ENCODE assay signal across 9 mouse cellular contexts in genomic region chr8:13411597-13411996, GRCm38 (mm10). TPM values are rescaled to one million over a fixed set of nuclear protein-coding genes. Genes with fewer than 3 reads are reported as not detected.
DNase-seq lines count a peak whose midpoint lies in the region; ATAC-seq and TF ChIP-seq lines count a peak whose summit lies in the region.
"Had no signal": no experiment of that assay in that cellular context is flagged by ENCODE, and none has a peak within 500 bp of the region (broad histone marks: within the 10 kb centered on the region; RNA-seq: fewer than 3 reads in every experiment).

No protein-coding gene starts in this region.

- H3K9me3 ChIP-seq in midbrain, embryonic 10.5 days (replicated peaks), result no peaks in the 10 kb centered on the region
- no peaks in the 10 kb centered on the region for H3K9me3 ChIP-seq in midbrain, embryonic 15.5 days
- H3K9me3 ChIP-seq in neural tube, embryonic 11.5 days (ENCODE audit: control insufficient read depth, low read length), result no peaks in the 10 kb centered on the region

- no peak overlapping the region for H3K4me2 ChIP-seq in midbrain, embryonic 15.5 days
- no peak overlapping the region for H3K4me2 ChIP-seq in neural tube, embryonic 11.5 days (ENCODE audit: low read depth)

- peak; percentile 72; the same call in 1 of the 2 replicates for TF ChIP-seq CTCF in embryonic fibroblast, embryonic 13.5 days (IDR thresholded peaks at IDR 0.05; ENCODE audit: borderline replicate concordance, insufficient read depth, low read length)
- peak; percentile 40; the same call in 1 of the 2 replicates for TF ChIP-seq CTCF in thymus, adult 2 months (IDR thresholded peaks at IDR 0.05; ENCODE audit: borderline replicate concordance, control insufficient read depth, extremely low read depth, insufficient read depth, low read length, poor library complexity)

- intact Hi-C loops in left cerebral cortex, postnatal 25 days (cut with DNase I), result loop anchor here (1.0 to 10.0 kb wide), 2 partner anchors 51 to 343 kb away; partner anchors contain the start of gene Cdc16

- 32% methylated on average over 6 of the region's 6 CpGs for WGBS in midbrain, embryonic 10.5 days
- WGBS in midbrain, embryonic 15.5 days, result 27% methylated on average over 6 of the region's 6 CpGs
- WGBS in neural tube, embryonic 11.5 days, result 34% methylated on average over 6 of the region's 6 CpGs
- 25% methylated on average over 6 of the region's 6 CpGs for WGBS in thymus, adult 2 months

- H3K4me1 ChIP-seq in midbrain, embryonic 10.5 days, result no peaks in the 10 kb centered on the region; the same call in 1 of the 2 replicates
- no peaks in the 10 kb centered on the region for H3K4me1 ChIP-seq in midbrain, embryonic 15.5 days
- no peaks in the 10 kb centered on the region for H3K4me1 ChIP-seq in embryonic fibroblast, embryonic 13.5 days (ENCODE audit: control insufficient read depth, insufficient read depth, low read length)
- no peaks in the 10 kb centered on the region for H3K4me1 ChIP-seq in neural tube, embryonic 11.5 days (ENCODE audit: control insufficient read depth, insufficient read depth, low read length)
- H3K4me1 ChIP-seq in thymus, adult 2 months (replicated peaks; ENCODE audit: control insufficient read depth, insufficient read depth, low read length), result no peaks in the 10 kb centered on the region

- no peak overlapping the region for H3K27ac ChIP-seq in midbrain, embryonic 10.5 days (replicated peaks)
- H3K27ac ChIP-seq in midbrain, embryonic 15.5 days, result no peak overlapping the region
- H3K27ac ChIP-seq in embryonic fibroblast, embryonic 13.5 days (ENCODE audit: insufficient read depth, low read length), result no peak overlapping the region
- H3K27ac ChIP-seq in neural tube, embryonic 11.5 days (ENCODE audit: low read depth, low read length), result no peak overlapping the region
- H3K27ac ChIP-seq in thymus, adult 2 months (ENCODE audit: control insufficient read depth, insufficient read depth, low read length), result no peak overlapping the region

- H3K27me3 ChIP-seq in midbrain, embryonic 10.5 days (ENCODE audit: low read depth, poor library complexity, severe bottlenecking), result no peaks in the 10 kb centered on the region
- H3K27me3 ChIP-seq in midbrain, embryonic 15.5 days (replicated peaks), result no peaks in the 10 kb centered on the region
- H3K27me3 ChIP-seq in neural tube, embryonic 11.5 days (ENCODE audit: control insufficient read depth, insufficient read depth, low read length), result no peaks in the 10 kb centered on the region
- H3K27me3 ChIP-seq in thymus, adult 2 months (ENCODE audit: control insufficient read depth, insufficient read depth, low read length), result no peaks in the 10 kb centered on the region

- DNase-seq in midbrain, embryonic 10.5 days (ENCODE audit: low spot score), result peak; percentile 76
- peak; percentile 29 to 32 for DNase-seq in adrenal gland, postnatal 4 days (ENCODE audit: low spot score in 2 of 2)
- peak; percentile 73 for DNase-seq in induced T-regulatory cell, adult 2 months (ENCODE audit: low read depth)
- peak; percentile 67 to 74 for DNase-seq in left cerebral cortex, postnatal 25 days (ENCODE audit: low spot score in 2 of 2)
- peak; percentile 81 for DNase-seq in neural tube, embryonic 11.5 days (ENCODE audit: low spot score)
- DNase-seq in thymus, adult 2 months, result peak; percentile 76

- H3K4me3 ChIP-seq in midbrain, embryonic 10.5 days, result no peak overlapping the region
- H3K4me3 ChIP-seq in midbrain, embryonic 15.5 days, result no peak overlapping the region
- H3K4me3 ChIP-seq in embryonic fibroblast, embryonic 13.5 days (ENCODE audit: insufficient read depth, low read length), result no peak overlapping the region
- no peak overlapping the region for H3K4me3 ChIP-seq in neural tube, embryonic 11.5 days (ENCODE audit: low read depth, low read length)
- no peak overlapping the region for H3K4me3 ChIP-seq in thymus, adult 2 months (ENCODE audit: control insufficient read depth, insufficient read depth, low read length)

- H3K36me3 ChIP-seq in midbrain, embryonic 10.5 days, result no peaks in the 10 kb centered on the region
- no peaks in the 10 kb centered on the region for H3K36me3 ChIP-seq in midbrain, embryonic 15.5 days (replicated peaks)
- H3K36me3 ChIP-seq in neural tube, embryonic 11.5 days (ENCODE audit: control insufficient read depth, insufficient read depth, low read length), result no peaks in the 10 kb centered on the region
- no peaks in the 10 kb centered on the region for H3K36me3 ChIP-seq in thymus, adult 2 months (ENCODE audit: control insufficient read depth, insufficient read depth, low read length)

- TF ChIP-seq POLR2A in embryonic fibroblast, embryonic 13.5 days (IDR thresholded peaks at IDR 0.05; ENCODE audit: low read depth, low read length), result no peak
- no peak for TF ChIP-seq POLR2A in thymus, adult 2 months (IDR thresholded peaks at IDR 0.05; ENCODE audit: control insufficient read depth, extremely low read depth, insufficient read depth, low read length, poor library complexity)

- ATAC-seq in midbrain, embryonic 15.5 days (replicated peaks), result no peak
- no peak for ATAC-seq in neural tube, embryonic 11.5 days (ENCODE audit: insufficient read depth, low FRiP score, low TSS enrichment)

- no peak overlapping the region for H3K9ac ChIP-seq in midbrain, embryonic 15.5 days
- no peak overlapping the region for H3K9ac ChIP-seq in neural tube, embryonic 11.5 days (ENCODE audit: low read length)

RNA-seq across cellular contexts. Expression of gene Grk1, which starts 6.7 kb away (rescaled TPM):
- polyA plus RNA-seq in midbrain, embryonic 10.5 days (2016; fragmentation: Nextera tagmentation; extraction: Ambion mirVana), result 0.02 TPM in 1 of 2 replicates, not detected in the other
- polyA plus RNA-seq in midbrain, embryonic 15.5 days (2015; fragmentation: Nextera tagmentation; extraction: Ambion mirVana), result 0.03 TPM in 1 of 2 replicates, not detected in the other
- under 1 TPM; 0.14 to 0.20 TPM for total RNA-seq in adrenal gland, postnatal 4 days (2021)
- not detected in 2 replicates for polyA plus RNA-seq in embryonic fibroblast, embryonic 13.5 days (2011; ENCODE audit: insufficient read length, low read depth, missing spikeins)
- not detected for total RNA-seq in left cerebral cortex, postnatal 25 days (2021)
- polyA plus RNA-seq in neural tube, embryonic 11.5 days (2014; fragmentation: Nextera tagmentation; extraction: Ambion mirVana), result 0.04 TPM in 1 of 2 replicates, not detected in the other
- 0.05 and 0.09 TPM in 2 replicates for polyA plus RNA-seq in thymus, adult 2 months (2012; rRNA removed)
- polyA plus RNA-seq: stomach, embryonic 14.5 days had no signal

RNA-seq across cellular contexts. Expression of gene Atp4b, which starts 15.0 kb away (rescaled TPM):
- not detected in 2 replicates for polyA plus RNA-seq in midbrain, embryonic 10.5 days (2016; fragmentation: Nextera tagmentation; extraction: Ambion mirVana)
- polyA plus RNA-seq in midbrain, embryonic 15.5 days (2015; fragmentation: Nextera tagmentation; extraction: Ambion mirVana), result not detected in 2 replicates
- not detected for total RNA-seq in adrenal gland, postnatal 4 days (2021)
- polyA plus RNA-seq in embryonic fibroblast, embryonic 13.5 days (2011; ENCODE audit: insufficient read length, low read depth, missing spikeins), result not detected in 2 replicates
- total RNA-seq in left cerebral cortex, postnatal 25 days (2021), result not detected
- not detected in 2 replicates for polyA plus RNA-seq in neural tube, embryonic 11.5 days (2014; fragmentation: Nextera tagmentation; extraction: Ambion mirVana)
- 0.65 and 0.71 TPM in 2 replicates for polyA plus RNA-seq in thymus, adult 2 months (2012; rRNA removed)

RNA-seq across cellular contexts. Expression of gene Tmem255b, which starts 23.4 kb away (rescaled TPM):
- 0.10 TPM in 1 of 2 replicates, not detected in the other for polyA plus RNA-seq in midbrain, embryonic 10.5 days (2016; fragmentation: Nextera tagmentation; extraction: Ambion mirVana)
- 0.37 and 0.61 TPM in 2 replicates for polyA plus RNA-seq in midbrain, embryonic 15.5 days (2015; fragmentation: Nextera tagmentation; extraction: Ambion mirVana)
- total RNA-seq in adrenal gland, postnatal 4 days (2021), result 1 to 10 TPM; 1.7 to 3.3 TPM
- polyA plus RNA-seq in embryonic fibroblast, embryonic 13.5 days (2011; ENCODE audit: insufficient read length, low read depth, missing spikeins), result not detected in 2 replicates
- 1 to 10 TPM; 5.0 to 5.6 TPM for total RNA-seq in left cerebral cortex, postnatal 25 days (2021)
- 0.38 and 0.39 TPM in 2 replicates for polyA plus RNA-seq in neural tube, embryonic 11.5 days (2014; fragmentation: Nextera tagmentation; extraction: Ambion mirVana)
- 4.8 and 5.5 TPM in 2 replicates for polyA plus RNA-seq in thymus, adult 2 months (2012; rRNA removed)

Comparison
In these comparisons a context has a peak if more than half of its experiments do, and no peak if none do; other contexts are left out.
1. DNase-seq: peak in every context shown above with its lines; median percentile 81 in neural tube, embryonic 11.5 days; 76 in midbrain, embryonic 10.5 days; 76 in thymus, adult 2 months; 73 in induced T-regulatory cell, adult 2 months; 70 in left cerebral cortex, postnatal 25 days; 30 in adrenal gland, postnatal 4 days.